In the genomic region with DNA sequence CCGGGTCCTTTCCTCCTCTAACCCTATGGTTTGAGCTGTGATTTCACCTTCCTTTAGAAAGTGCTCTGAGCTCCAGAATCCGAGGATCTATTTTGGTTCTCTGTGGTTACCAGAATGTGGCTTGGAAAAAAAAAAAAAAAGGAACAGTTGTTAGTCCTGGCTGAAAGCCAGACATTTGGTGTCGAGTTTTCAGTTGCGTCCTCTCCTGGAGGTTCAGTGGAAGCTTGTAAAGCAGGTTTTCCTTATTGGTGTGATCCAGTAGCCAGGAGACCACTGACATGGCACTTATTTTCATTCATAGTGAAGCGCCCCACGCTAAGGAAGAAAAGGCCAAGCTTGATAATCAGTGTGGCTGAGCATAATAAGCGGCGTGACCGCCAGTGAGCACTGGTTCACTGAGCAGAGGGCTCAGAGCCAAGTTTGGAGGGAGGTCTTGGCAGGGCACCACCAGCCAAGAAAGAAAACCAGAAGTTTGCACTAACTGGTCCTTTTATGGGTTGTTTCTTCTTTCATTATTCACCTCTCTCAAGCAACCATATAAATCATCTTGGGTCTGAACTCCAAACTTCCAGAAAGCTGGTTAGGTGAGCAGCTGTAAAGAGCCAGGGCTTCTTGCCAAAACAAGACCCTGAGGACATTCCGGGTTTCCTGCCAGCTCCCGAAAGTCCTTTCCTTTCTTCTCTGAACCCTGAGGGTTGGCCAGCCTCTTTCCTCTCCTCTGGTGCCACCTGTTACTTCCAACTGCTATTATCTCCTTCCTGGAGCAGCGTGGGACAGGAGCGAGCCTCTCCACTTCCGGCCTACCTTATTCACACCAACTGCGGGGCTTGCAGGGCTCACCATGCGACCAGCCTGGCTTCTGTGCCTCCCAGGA, we compare ENCODE assay signal across 7 mouse cellular contexts.
A peak's percentile ranks its signal among the peaks of the same experiment; 100 is the strongest.
DNase-seq lines count a peak whose midpoint lies in the region; ATAC-seq and TF ChIP-seq lines count a peak whose summit lies in the region.

No protein-coding gene starts in this region.

- ATAC-seq in intestine, embryonic 16.5 days, result peak; percentile 72
- peak; percentile 92 for ATAC-seq in midbrain, embryonic 15.5 days (replicated peaks)

- peak; percentile 23; the same call in 1 of the 2 replicates for TF ChIP-seq CTCF in cortical plate, adult 2 months (IDR thresholded peaks at IDR 0.05; ENCODE audit: extremely low read depth, insufficient read depth, low read length)

- WGBS in intestine, embryonic 16.5 days, result 51% methylated on average over 16 of the region's 16 CpGs
- WGBS in midbrain, embryonic 15.5 days, result 33% methylated on average over 16 of the region's 16 CpGs

- no peak overlapping the region; the same call in 1 of the 2 replicates for H3K4me2 ChIP-seq in intestine, embryonic 16.5 days (ENCODE audit: low read depth, low read length)
- H3K4me2 ChIP-seq in midbrain, embryonic 15.5 days, result no peak overlapping the region; the same call in 1 of the 2 replicates

- no peak overlapping the region for H3K9ac ChIP-seq in intestine, embryonic 16.5 days (ENCODE audit: low read depth, low read length)
- H3K9ac ChIP-seq in midbrain, embryonic 15.5 days, result no peak overlapping the region

- DNase-seq in adrenal gland, postnatal 36 days, result peak; percentile 67 to 72
- DNase-seq in heart, adult 11 months, result peak; percentile 95
- peak; percentile 19 to 20 for DNase-seq in left cerebral cortex, adult 8-10 months (ENCODE audit: low spot score in 2 of 2)
- DNase-seq in testis, postnatal 10 days (ENCODE audit: low spot score), result peak; percentile 52

- H3K27me3 ChIP-seq in intestine, embryonic 16.5 days (replicated peaks; ENCODE audit: control insufficient read depth, insufficient read depth, low read length), result no peaks in the 10 kb centered on the region
- no peaks in the 10 kb centered on the region for H3K27me3 ChIP-seq in midbrain, embryonic 15.5 days (replicated peaks)

- no peaks in the 10 kb centered on the region for H3K36me3 ChIP-seq in intestine, embryonic 16.5 days (ENCODE audit: control insufficient read depth, insufficient read depth, low read length)
- no peaks in the 10 kb centered on the region for H3K36me3 ChIP-seq in midbrain, embryonic 15.5 days (replicated peaks)

- H3K9me3 ChIP-seq in intestine, embryonic 16.5 days (ENCODE audit: control insufficient read depth, low read length), result no peaks in the 10 kb centered on the region
- H3K9me3 ChIP-seq in midbrain, embryonic 15.5 days, result no peaks in the 10 kb centered on the region

- no peak for TF ChIP-seq POLR2A in cortical plate, adult 2 months (IDR thresholded peaks at IDR 0.05; ENCODE audit: extremely low read depth, insufficient read depth, low read length)

- H3K27ac ChIP-seq in cortical plate, adult 2 months (ENCODE audit: insufficient read depth, low read length), result no peak overlapping the region
- H3K27ac ChIP-seq in intestine, embryonic 16.5 days (ENCODE audit: low read length), result 0 out of 2 replicates have a peak overlapping the region, but pooled peaks have one; percentile 3
- H3K27ac ChIP-seq in midbrain, embryonic 15.5 days, result peak overlapping the region; percentile 31; the same call in 1 of the 2 replicates

- H3K4me3 ChIP-seq in cortical plate, adult 2 months (ENCODE audit: insufficient read depth, low read length), result no peak overlapping the region
- H3K4me3 ChIP-seq in intestine, embryonic 16.5 days (ENCODE audit: low read length), result no peak overlapping the region
- H3K4me3 ChIP-seq in midbrain, embryonic 15.5 days, result no peak overlapping the region

- no peaks in the 10 kb centered on the region for H3K4me1 ChIP-seq in cortical plate, adult 2 months (ENCODE audit: control insufficient read depth, insufficient read depth, low read length)
- 0 out of 2 replicates have a peak, but pooled peaks cover 3% of the 10 kb centered on the region for H3K4me1 ChIP-seq in intestine, embryonic 16.5 days (ENCODE audit: control insufficient read depth, insufficient read depth, low read length)
- peaks cover 9% of the 10 kb centered on the region; the same call in 1 of the 2 replicates for H3K4me1 ChIP-seq in midbrain, embryonic 15.5 days

Comparison
In these comparisons a context has a peak if more than half of its experiments do, and no peak if none do; other contexts are left out.
1. DNase-seq: peak in every context shown above with its lines; median percentile 95 in heart, adult 11 months; 70 in adrenal gland, postnatal 36 days; 52 in testis, postnatal 10 days; 20 in left cerebral cortex, adult 8-10 months.